Mouse (Mus musculus) intestine, embryonic 15.5 days (tissue): Measurements from ENCODE around the gene Vim. TPM values are rescaled to one million over a fixed set of nuclear protein-coding genes. Genes with fewer than 3 reads are reported as not detected.

ENCODE experiments used
- ATAC-seq: fragments of 200-750 bp; cut with Nextera tagmentation; 2 replicates; pipeline ENCODE4 v1.8.0; 2017; ENCODE audit warnings: moderate TSS enrichment, moderate library complexity
- H3K27ac ChIP-seq: fragments of 300-500 bp; sonication (generic); 2 replicates; pipeline ENCODE4 v1.5.1; 2015; ENCODE audit warnings: mild to moderate bottlenecking, inconsistent platforms
- H3K27me3 ChIP-seq: fragments of 300-500 bp; sonication (generic); replicated peaks from 2 replicates; pipeline ENCODE4 v1.6.1; 2015; ENCODE audit warnings: inconsistent platforms
- H3K36me3 ChIP-seq: fragments of 300-500 bp; sonication (generic); 2 replicates; pipeline ENCODE4 v1.6.1; 2015; ENCODE audit warnings: inconsistent platforms
- H3K4me1 ChIP-seq: fragments of 300-500 bp; sonication (generic); replicated peaks from 2 replicates; pipeline ENCODE4 v1.6.1; 2015; ENCODE audit warnings: inconsistent platforms
- H3K4me2 ChIP-seq: fragments of 300-500 bp; sonication (generic); replicated peaks from 2 replicates; pipeline ENCODE4 v1.6.1; 2015; ENCODE audit warnings: mild to moderate bottlenecking, inconsistent platforms
- H3K4me3 ChIP-seq: fragments of 300-500 bp; sonication (generic); replicated peaks from 2 replicates; pipeline ENCODE4 v1.5.1; 2015; ENCODE audit warnings: inconsistent platforms
- H3K9ac ChIP-seq: fragments of 300-500 bp; sonication (generic); 2 replicates; pipeline ENCODE4 v1.6.1; 2015; ENCODE audit warnings: inconsistent platforms
- H3K9me3 ChIP-seq: fragments of 300-500 bp; sonication (generic); 2 replicates; pipeline ENCODE4 v1.6.1; 2016; ENCODE audit warnings: inconsistent platforms
- WGBS: fragments of 180-500 bp; shearing (Covaris S2); methylation state at CpG from one replicate; pipeline ENCODE4 v1.1.7; 2015; 5-methylcytosine and 5-hydroxymethylcytosine counted together
- polyA plus RNA-seq: library from polyadenylated mRNA; unstranded; fragments of >200 nt; fragmentation: Nextera tagmentation; extraction: Ambion mirVana; gene quantifications from 2 replicates; pipeline ENCODE4 v1.2.1, GENCODE M21; 2015

Gene Vim
- polyA plus RNA-seq = 442 and 454 TPM in 2 replicates

DNA sequence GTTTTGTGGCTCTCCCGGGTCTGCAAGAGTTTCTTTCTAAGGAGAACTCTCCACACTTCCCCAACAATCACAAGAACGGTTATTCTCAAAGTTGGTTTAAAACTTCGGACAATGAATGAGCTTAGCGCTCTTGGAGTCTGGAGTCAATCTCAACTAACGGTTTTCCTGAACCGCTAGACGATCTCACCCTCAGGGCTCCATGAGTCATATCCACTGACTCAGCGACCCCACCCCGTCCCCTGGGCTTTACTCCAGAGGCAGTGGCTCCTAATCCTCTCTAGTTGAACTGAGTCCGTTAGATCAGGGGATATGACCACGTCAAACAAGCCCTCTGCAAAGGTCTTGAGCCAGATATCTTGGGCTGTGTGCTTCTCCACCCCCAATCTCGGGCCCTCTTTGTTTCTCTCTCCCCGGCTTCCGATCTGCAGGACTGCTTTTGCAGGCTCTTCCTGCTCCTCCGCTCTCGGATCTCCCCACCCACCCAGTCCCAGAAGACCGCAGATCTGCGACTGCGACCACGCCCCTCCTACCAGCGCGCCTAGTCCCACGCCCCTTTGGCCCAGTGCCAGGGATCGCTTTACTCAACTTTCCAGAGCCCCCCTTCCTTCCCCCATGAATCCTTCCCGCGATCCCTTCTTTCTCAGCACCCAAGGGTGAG, at the start of gene Vim:
Vim (plus strand) TSS at position 520 of the 658 bp plus-strand sequence.
- H3K36me3 ChIP-seq = 0 out of 2 replicates have a peak, but pooled peaks cover 4% of the 10 kb centered on the region
- no peaks in the 10 kb centered on the region; the same call in 1 of the 2 replicates for H3K27me3 ChIP-seq
- peak within 1 kb of the TSS; percentile 83 for H3K4me2 ChIP-seq
- peak within 1 kb of the TSS; percentile 67 for H3K4me3 ChIP-seq
- peak within 1 kb of the TSS; percentile 75 for H3K9ac ChIP-seq
- WGBS = under 1% methylated on average over 26 of the region's 26 CpGs
- H3K27ac ChIP-seq = peak within 1 kb of the TSS; percentile 97
- H3K4me1 ChIP-seq = peaks cover 3% of the 10 kb centered on the region
- peak; percentile 93 for ATAC-seq
- H3K9me3 ChIP-seq = no peaks in the 10 kb centered on the region

DNA sequence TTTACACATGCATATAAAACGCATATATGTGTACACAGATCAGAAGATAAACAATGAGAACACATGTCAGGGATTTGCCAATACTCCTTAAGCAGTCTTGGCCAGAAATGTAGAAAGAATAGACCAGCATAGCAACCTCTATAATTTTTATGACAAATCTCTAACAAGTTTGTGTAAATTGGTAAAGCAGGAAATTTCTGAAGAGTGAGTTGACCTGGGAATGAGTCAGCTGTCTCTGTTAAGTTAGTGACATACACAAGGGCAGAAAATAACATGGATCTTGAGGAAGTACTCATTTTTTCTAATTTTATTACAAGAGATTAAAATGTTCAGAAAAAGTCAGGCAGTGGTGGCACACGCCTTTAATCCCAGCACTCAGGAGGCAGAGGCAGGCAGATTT, 47.5 kb upstream of the Vim start:
- no peaks in the 10 kb centered on the region for H3K4me1 ChIP-seq
- no peaks in the 10 kb centered on the region for H3K36me3 ChIP-seq
- H3K27ac ChIP-seq = no peak overlapping the region
- no peaks in the 10 kb centered on the region for H3K9me3 ChIP-seq
- 86% methylated on average over 2 of the region's 2 CpGs for WGBS
- no peak overlapping the region for H3K4me2 ChIP-seq
- H3K4me3 ChIP-seq = no peak overlapping the region
- no peak overlapping the region for H3K9ac ChIP-seq
- ATAC-seq = no peak
- H3K27me3 ChIP-seq = no peaks in the 10 kb centered on the region

DNA sequence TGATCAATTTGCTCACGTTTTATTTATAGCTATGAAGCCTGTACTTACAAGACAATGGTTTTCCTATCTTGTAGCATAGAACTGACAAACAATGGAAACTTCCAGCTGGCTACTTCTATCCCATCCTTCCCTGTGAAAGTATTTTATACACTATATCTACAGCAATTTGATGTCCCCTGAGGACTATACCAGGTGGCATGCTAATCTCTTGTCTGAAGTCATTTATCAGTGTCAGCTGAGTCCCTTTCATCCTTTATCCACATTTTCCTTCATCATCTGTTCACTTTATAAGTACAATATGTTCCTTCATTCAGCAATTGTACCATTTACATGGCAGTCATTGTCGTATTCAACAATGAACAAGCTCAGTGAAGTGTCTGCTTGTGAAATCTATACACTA, 46.6 kb upstream of the Vim start:
- Histone ChIP-seq H3K4me2 (no peak overlapping the region), H3K4me1 (no peaks in the 10 kb centered on the region), H3K9me3 (no peaks in the 10 kb centered on the region), H3K27ac (no peak overlapping the region), H3K36me3 (no peaks in the 10 kb centered on the region), H3K4me3 (no peak overlapping the region), H3K27me3 (no peaks in the 10 kb centered on the region), H3K9ac (no peak overlapping the region)
- 73% methylated on average over 2 of the region's 2 CpGs for WGBS
- ATAC-seq = no peak

DNA sequence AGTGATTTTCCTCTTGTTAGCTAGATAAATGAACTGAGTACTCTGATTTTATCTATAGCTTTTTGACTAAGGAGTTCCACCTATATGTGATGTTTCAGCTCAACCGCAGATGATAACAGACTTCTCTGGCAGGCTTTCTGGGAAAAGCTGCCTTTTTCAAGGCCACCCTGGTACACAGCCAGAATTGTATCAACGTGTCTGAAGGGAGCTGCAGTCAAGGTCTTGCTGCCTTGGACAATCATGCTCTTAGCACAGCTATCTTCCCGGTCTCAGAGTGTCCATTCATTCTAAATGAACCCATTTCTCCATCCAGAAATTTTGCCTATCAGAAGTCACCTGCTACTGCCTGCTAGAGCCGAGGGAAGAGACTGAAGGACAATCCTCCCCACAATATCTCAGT, 46.2 kb upstream of the Vim start:
- WGBS = 69% methylated on average over 4 of the region's 4 CpGs
- Histone ChIP-seq H3K27ac (no peak overlapping the region), H3K4me1 (no peaks in the 10 kb centered on the region), H3K9me3 (no peaks in the 10 kb centered on the region), H3K9ac (no peak overlapping the region), H3K27me3 (no peaks in the 10 kb centered on the region), H3K4me2 (no peak overlapping the region), H3K4me3 (no peak overlapping the region), H3K36me3 (no peaks in the 10 kb centered on the region)
- ATAC-seq = no peak

DNA sequence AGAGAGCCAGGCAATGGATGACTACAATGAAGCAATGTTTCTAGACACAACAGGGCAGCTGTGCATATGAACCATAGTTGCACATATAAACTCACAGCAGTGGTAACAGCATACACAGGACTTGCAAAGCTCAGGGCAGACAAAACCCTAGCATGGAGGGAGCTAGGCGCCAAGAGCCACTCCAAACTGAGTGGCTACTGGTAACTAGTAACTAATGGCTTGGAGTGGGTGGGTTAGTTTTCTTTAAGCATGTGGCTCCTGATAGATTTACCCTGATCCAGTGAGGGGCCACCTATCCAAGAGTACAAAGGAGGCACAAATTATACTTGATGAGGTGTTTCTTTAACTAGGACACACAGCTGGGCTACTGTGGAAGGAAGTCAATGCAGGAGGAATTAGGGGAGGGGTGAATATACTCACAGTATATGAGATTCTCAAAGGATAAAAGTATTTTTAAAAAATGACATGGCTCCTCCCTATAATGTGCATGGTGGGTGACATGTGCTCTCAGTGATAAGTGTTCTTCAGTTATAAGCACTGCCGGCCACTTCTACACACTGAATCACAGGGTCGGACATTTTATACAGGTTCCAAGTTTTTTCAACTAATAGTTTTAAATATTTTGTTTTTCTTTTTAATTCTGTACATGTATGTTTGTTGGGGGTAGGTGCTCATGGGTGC, 44.3 kb upstream of the Vim start:
- WGBS = 93% methylated on average over 3 of the region's 3 CpGs
- Histone ChIP-seq H3K4me1 (no peaks in the 10 kb centered on the region), H3K4me3 (no peak overlapping the region), H3K36me3 (no peaks in the 10 kb centered on the region), H3K9me3 (no peaks in the 10 kb centered on the region), H3K27ac (no peak overlapping the region), H3K9ac (no peak overlapping the region), H3K4me2 (no peak overlapping the region), H3K27me3 (no peaks in the 10 kb centered on the region)
- no peak for ATAC-seq

DNA sequence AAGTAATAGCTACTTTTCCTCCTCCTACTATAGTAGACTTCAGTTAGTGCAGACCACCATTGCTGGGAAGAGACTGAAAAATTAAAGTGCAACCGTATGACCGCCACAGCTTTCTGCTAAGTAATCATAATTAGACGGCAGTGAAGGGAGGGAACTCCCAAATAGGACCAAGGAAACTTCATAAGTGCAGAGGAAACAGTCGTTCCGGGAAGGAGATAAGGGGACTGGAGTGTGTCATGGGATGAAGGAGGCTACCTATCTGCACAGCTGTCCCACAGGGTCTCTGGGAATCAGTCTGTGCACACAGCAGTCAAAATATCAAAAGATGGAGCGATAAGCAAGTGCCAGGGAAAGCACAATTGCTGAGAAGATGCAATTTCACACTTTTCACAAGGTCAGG, 43.1 kb upstream of the Vim start:
- no peak overlapping the region for H3K27ac ChIP-seq
- no peak overlapping the region for H3K4me3 ChIP-seq
- no peak for ATAC-seq
- no peak overlapping the region for H3K4me2 ChIP-seq
- WGBS = 69% methylated on average over 6 of the region's 6 CpGs
- H3K4me1 ChIP-seq = no peaks in the 10 kb centered on the region
- H3K36me3 ChIP-seq = no peaks in the 10 kb centered on the region
- H3K27me3 ChIP-seq = no peaks in the 10 kb centered on the region
- no peaks in the 10 kb centered on the region for H3K9me3 ChIP-seq
- H3K9ac ChIP-seq = no peak overlapping the region

DNA sequence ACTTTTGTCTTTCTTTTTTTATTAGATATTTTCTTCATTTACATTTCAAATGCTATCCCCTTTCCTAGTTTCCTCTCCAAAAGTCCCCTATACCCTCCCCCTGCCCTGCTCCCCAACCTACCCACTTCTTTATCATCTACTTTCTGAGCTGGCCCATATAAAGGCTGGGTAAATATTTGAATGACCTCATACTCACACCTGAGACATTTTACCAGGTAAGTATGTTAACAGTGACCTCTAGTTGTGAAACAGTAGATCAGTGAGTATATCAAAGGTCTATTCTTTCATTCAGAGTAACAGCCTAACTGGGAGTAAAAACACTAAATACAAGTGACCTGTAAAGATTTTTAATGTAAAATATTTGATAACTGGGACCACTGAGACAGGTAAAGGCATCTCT, 37.0 kb upstream of the Vim start:
- Histone ChIP-seq H3K36me3 (no peaks in the 10 kb centered on the region), H3K9me3 (no peaks in the 10 kb centered on the region), H3K4me2 (no peak overlapping the region), H3K27me3 (no peaks in the 10 kb centered on the region), H3K27ac (no peak overlapping the region), H3K9ac (no peak overlapping the region), H3K4me3 (no peak overlapping the region), H3K4me1 (0 out of 2 replicates have a peak, but pooled peaks cover 3% of the 10 kb centered on the region)
- ATAC-seq = peak; percentile 82

DNA sequence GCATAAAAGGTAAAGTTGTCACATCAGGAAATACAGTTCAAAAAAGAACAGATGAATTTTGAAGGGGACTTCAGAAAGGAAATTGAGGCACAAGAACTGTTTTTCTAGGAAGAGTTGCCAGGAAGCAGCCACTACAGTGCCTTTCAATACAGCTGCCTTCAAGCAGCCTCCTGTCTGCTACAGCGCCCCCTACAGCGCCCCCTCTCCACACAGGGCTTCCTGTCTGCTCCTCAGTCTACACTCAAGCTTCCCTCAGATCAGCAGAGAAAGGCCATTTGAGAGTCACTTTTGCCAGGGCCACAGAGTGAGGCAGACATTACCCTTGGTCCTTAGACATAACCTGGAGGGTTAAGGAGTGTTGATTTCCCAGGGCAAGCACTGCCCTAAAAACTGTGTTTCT, 36.0 kb upstream of the Vim start:
- H3K27ac ChIP-seq = no peak overlapping the region
- H3K36me3 ChIP-seq = no peaks in the 10 kb centered on the region
- no peak overlapping the region for H3K9ac ChIP-seq
- H3K27me3 ChIP-seq = no peaks in the 10 kb centered on the region
- ATAC-seq = no peak
- WGBS = 28% methylated on average over 2 of the region's 2 CpGs
- H3K4me2 ChIP-seq = no peak overlapping the region
- no peak overlapping the region for H3K4me3 ChIP-seq
- H3K4me1 ChIP-seq = 0 out of 2 replicates have a peak, but pooled peaks cover 3% of the 10 kb centered on the region
- H3K9me3 ChIP-seq = no peaks in the 10 kb centered on the region

DNA sequence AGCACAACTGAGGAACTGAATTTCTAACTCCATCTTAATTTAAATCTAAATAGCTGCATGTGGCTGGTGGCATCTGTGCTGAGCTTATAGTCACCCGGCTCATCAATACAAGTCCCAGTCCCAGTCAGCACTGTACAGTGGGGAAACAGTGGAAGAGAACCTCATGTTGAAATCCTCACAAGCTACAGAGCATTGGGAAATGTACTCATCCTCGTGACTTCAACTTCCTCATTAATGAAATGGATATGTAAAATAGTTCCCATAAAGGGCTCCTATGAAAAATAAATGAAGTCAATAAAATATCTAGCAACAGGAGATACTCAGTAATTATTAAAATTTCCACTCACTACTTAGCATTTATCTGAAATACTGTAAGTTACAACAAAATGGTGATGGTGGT, 35.5 kb upstream of the Vim start:
- Histone ChIP-seq H3K9ac (no peak overlapping the region), H3K27me3 (no peaks in the 10 kb centered on the region), H3K4me3 (no peak overlapping the region), H3K36me3 (no peaks in the 10 kb centered on the region), H3K27ac (no peak overlapping the region), H3K9me3 (no peaks in the 10 kb centered on the region), H3K4me1 (0 out of 2 replicates have a peak, but pooled peaks cover 3% of the 10 kb centered on the region), H3K4me2 (no peak overlapping the region)
- 79% methylated on average over 2 of the region's 2 CpGs for WGBS
- no peak for ATAC-seq

DNA sequence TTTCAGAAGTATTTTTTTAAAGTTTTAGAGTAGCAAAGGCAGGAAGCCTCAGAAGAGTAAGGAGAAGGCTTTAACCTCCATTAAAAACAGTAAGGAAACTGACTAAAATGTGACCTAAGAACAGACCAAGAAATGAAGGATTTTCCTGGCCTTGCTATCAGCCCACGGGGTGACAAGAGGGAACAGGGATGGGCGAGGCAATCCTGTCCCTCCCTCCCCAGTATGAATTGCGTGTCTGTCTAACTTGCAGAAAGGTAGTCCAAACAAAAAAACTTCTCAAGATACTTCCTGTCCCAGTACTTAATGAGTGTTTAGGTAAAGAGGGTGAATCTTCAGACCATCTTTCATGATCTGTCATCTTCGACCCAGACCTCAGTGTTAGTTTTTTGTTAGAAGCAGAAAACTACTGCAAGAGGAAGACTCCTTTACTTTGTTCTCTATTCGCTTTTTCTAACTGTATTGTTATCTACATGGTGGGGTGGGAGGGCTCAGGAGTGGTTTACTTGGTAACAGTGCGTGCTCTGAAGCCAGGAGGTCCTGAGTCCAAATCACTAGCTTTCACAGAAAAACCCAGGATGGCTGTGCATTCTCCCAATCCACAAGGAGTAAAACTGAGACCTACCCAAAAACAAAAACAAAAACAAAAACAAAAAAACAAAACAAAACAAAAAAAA, 34.9 kb upstream of the Vim start:
- no peaks in the 10 kb centered on the region for H3K9me3 ChIP-seq
- no peak overlapping the region for H3K9ac ChIP-seq
- H3K4me1 ChIP-seq = 0 out of 2 replicates have a peak, but pooled peaks cover 3% of the 10 kb centered on the region
- no peak overlapping the region for H3K27ac ChIP-seq
- 47% methylated on average over 6 of the region's 6 CpGs for WGBS
- H3K4me3 ChIP-seq = no peak overlapping the region
- no peaks in the 10 kb centered on the region for H3K27me3 ChIP-seq
- H3K4me2 ChIP-seq = no peak overlapping the region
- no peak for ATAC-seq
- no peaks in the 10 kb centered on the region for H3K36me3 ChIP-seq

DNA sequence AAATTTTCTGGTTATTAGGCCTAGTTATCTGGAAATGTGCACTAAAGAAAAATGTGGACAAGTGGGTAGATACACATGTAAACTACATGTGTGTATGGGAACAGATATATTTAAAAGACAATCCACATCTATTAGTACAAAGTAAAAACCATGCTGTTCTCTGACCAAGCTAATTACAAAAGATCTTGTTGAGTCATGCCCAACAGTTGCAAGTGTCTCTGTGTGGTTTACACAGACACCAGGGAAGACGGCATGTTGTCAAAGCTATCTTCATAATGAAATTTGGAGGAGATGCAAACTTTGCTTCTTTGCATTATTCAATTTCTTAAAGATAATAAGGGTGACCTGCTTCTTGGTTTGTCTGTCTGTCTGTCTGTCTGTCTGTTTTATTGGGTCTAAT, 33.9 kb upstream of the Vim start:
- no peak overlapping the region for H3K4me3 ChIP-seq
- H3K9me3 ChIP-seq = no peaks in the 10 kb centered on the region
- no peaks in the 10 kb centered on the region for H3K27me3 ChIP-seq
- no peak for ATAC-seq
- no peak overlapping the region for H3K4me2 ChIP-seq
- H3K9ac ChIP-seq = no peak overlapping the region
- no peaks in the 10 kb centered on the region for H3K36me3 ChIP-seq
- no peak overlapping the region for H3K27ac ChIP-seq
- 87% methylated on average over 1 of the region's 1 CpGs for WGBS
- 0 out of 2 replicates have a peak, but pooled peaks cover 5% of the 10 kb centered on the region for H3K4me1 ChIP-seq

DNA sequence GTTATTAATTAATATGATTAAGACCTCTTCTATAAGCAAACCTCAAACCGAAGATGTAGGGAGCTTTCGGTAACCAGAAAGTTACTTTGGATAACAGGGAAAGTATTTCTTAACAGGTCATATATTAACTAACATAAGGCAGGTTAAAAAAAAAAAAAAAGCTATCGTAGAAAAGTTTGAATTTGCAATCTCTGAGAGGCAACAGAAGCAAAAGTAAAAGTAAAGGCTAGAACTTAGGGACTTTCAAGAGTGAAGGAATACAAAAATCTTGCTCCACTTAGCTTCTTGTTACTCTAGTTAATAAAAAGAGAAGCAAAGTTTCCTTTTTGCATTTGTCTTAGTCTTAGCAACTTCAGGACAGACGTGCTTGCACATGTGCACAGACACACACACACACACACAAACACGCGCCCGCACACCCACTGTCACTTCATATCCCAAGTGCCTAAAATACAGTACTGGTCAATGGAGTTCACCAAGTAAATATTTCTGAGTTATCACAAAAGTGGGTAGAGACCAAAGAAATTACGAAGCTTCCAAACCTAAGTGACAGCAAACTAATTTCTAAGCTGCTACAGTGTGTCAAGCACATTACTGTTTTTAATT, 30.1 kb upstream of the Vim start:
- WGBS = 25% methylated on average over 8 of the region's 8 CpGs
- Histone ChIP-seq H3K36me3 (no peaks in the 10 kb centered on the region), H3K27ac (peak overlapping the region; percentile 96), H3K27me3 (no peaks in the 10 kb centered on the region), H3K4me2 (peak overlapping the region; percentile 74), H3K4me1 (0 out of 2 replicates have a peak, but pooled peaks cover 2% of the 10 kb centered on the region), H3K4me3 (peak overlapping the region; percentile 72), H3K9me3 (no peaks in the 10 kb centered on the region), H3K9ac (peak overlapping the region; percentile 82)
- ATAC-seq = peak; percentile 41
